Mouse (Mus musculus) testis, postnatal 10 days (tissue): Measurements from ENCODE around the gene Mus81.
A peak's percentile ranks its signal among the peaks of the same experiment; 100 is the strongest.
"Not testable (repeated sequence)": the region's sequence is repeated elsewhere in the genome, so short reads cannot be mapped to it uniquely, and the experiment has no call there.

Experiments
- DNase-seq: peaks from one replicate; pipeline ENCODE4 v3.0.0; 2021; ENCODE audit warnings: low spot score

The Mus81 gene

DNA sequence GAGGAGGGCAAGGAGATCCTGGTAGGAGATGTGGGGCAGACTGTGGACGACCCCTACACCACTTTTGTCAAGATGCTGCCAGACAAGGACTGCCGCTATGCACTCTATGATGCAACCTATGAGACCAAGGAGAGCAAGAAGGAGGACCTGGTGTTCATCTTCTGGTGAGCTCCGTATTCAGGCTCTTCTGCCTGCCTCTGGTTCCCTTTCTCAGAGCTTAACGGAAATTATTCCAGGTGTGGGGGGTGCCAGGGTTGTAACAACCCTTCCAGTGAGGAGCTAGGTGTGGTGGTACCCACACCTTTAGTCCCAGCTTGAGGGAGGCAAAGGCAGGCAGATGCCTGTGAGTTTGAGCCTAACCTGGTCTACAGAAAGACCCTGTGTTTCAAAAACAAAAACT is 4.4 kb upstream of the Mus81 start:
- no peak for DNase-seq

DNA sequence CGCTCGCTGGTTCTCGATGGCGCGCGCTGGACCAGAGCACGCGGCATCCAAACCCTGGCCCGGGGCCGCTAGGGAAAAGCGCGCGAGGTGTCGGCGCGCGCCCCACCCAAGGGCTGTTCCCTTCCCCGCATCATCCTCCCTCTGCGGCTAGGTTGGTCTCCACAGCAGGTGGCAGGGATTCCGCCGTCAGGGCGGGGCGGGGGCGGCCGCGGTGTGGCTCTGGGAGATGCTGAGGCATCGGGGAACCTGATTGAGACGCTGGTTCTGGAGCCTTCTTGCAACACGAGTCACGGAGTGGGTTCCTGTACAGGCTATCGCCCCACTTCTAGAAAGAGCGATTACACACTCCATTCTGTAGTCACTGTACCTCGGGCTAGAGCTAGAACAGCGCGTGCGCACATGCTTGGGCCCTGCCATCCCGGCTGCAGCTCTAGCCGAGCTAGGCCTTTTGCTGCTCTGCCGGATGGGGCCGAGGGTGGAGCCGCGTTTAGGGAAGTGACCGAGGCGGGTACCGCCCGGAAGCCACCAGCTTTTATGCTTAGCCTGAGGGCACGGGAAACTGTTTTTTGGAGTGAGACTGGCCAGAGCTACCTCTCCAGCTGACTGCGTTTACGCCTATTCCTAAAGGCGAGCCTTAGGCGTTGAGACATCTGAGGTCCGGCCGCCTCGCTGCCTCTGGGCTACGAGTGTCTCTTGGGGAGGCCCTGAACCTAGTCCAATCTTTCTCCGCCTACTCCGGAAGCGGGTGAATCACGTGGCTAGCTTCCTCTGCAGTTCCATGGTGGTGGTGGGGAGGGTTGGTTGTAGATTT is 2.9 kb upstream of the Mus81 start:
- DNase-seq, result peak; percentile 83

GRCm38 (mm10) chr19:5490313-5490897 is 2.2 kb upstream of the Mus81 start, which contains the start of gene Cfl1:
TSS of gene Cfl1 (plus strand) at chr19:5490455.
- DNase-seq, result peak; percentile 96

DNA sequence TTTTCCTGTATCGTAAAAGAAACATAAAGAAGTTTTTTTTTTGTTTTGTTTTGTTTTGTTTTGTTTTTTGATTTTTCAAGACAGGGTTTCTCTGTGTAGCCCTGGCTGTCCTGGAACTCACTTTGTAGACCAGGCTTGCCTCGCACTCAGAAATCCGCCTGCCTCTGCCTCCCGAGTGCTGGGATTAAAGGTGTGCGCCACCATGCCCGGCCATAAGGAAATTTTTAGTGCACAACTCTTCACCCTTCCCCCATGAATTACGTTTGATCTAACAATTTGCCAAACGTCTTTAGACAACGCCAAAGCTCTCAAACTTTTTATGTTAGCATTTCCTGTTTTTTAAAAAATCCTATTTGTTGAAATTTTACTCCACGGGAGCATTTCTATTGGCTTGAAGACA is 1.5 kb upstream of the Mus81 start:
- not testable (repeated sequence) for DNase-seq

DNA sequence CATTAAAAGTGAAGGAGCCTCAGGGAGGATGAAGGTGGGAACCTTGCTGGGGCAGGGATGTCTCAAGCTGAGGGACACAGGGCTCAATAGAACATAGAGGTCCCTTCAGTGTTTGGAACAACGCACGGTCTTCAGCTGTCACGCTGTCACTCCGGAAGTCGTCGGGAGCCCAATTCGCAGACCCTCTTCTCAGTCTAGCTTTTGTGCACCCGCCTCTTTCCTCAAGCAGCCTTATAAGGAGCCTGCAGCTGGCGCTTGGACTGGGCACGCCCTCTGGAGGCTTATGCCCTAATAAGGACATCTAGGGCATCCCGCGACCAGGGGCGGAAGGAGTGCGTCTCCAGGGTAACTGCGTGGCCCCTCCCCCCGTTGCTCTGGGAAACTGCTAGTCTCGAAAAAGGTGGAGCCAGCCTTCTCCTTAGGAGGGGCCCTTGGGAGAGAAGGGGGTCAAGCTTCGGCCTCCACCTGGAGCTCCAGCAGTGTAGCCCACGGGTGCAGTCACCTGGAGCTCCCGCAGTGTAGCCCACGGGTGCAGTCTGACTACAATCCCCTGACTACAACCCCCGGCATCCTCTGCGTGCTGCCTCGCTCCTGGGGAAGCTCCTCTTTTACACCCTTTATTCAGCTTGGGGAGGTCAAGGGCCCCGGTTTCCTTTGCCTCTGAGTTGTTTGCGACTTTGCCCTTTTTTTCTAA is 823 bp upstream of the Mus81 start:
- DNase-seq, result peak; percentile 98

DNA sequence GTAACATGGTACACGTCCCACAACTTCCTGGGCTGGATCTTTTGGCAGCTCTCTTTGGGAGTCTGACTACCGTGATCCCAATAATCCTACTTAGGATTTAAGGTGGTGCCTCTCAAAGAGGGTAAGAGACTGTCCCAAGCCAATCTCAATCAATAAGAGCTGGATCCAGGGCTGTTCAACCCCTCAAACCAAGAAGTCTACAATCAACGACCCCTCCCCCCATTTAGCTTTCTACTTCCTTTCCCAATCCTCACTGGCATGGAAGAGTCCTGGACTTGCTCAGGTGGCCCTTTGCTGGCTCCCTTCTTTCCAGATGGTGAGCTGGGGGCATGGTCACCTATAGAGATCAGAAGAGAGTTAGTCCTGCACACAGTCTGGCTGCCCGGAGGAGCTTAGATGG is 1.4 kb downstream of the Mus81 start:
- no peak for DNase-seq

DNA sequence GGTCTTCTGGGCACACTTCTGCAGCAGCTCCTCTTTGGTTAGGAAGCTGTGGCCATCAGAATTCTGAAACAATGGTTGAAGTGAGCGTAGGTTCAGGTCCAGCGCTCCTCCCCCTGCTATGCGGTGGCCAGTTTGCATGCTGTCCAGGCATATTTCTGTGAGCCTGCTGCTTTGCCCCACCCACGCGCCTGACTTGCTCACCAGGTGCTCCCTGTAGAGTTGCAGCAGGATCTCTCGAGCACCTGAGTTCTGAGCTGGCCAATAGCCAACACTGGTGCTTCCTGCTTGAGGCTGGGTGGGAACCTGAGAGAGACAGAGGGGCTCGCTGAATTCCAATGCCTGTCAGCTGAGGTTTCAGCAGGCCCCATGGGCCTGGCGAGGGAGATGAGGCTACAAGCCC is 1.9 kb downstream of the Mus81 start:
- peak; percentile 64 for DNase-seq

- DNase-seq, result no peak
Observed at GRCm38 (mm10) chr19:5485821-5486220, 2.4 kb downstream of the Mus81 start.

DNA sequence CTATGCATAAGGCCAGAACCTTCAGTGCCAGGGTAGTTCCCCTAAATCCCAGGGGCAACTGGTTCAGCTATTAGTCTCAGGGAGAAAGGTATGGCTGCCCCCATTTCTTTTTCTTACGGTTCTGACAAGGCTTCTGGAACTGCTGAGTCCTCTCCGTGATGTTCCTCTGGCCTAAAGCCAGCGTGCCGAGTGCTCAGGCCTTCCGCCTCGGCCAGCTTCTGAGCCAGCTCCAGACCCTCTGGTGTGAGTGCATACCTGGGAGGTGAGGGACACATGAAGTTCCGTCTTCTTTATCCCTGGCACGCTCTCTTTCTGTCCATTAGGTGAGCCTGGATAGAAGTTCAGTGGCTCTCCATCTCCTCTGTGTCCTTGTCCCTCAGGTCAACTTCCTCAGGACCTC is 2.8 kb downstream of the Mus81 start:
- DNase-seq, result no peak

DNA sequence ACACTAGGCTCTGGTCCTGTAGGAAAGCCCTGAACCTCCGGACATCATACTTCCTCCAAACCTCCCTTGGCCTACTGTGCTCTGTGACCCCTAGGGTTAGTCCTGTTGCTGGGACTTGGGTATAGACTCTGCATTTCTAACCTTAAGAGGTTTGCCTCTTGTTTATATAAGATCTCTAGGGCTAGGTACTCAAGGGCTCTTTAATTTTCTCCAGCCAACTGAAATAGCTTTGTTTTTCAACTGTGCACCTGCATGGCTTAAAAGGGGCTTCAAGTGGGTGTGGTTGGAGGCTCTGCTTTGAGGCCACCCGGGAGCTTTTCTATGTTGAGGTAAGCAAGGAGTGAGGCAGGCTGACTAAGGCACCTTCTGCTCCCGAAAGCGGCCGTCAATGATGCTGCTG is 3.7 kb downstream of the Mus81 start:
- no peak for DNase-seq

DNA sequence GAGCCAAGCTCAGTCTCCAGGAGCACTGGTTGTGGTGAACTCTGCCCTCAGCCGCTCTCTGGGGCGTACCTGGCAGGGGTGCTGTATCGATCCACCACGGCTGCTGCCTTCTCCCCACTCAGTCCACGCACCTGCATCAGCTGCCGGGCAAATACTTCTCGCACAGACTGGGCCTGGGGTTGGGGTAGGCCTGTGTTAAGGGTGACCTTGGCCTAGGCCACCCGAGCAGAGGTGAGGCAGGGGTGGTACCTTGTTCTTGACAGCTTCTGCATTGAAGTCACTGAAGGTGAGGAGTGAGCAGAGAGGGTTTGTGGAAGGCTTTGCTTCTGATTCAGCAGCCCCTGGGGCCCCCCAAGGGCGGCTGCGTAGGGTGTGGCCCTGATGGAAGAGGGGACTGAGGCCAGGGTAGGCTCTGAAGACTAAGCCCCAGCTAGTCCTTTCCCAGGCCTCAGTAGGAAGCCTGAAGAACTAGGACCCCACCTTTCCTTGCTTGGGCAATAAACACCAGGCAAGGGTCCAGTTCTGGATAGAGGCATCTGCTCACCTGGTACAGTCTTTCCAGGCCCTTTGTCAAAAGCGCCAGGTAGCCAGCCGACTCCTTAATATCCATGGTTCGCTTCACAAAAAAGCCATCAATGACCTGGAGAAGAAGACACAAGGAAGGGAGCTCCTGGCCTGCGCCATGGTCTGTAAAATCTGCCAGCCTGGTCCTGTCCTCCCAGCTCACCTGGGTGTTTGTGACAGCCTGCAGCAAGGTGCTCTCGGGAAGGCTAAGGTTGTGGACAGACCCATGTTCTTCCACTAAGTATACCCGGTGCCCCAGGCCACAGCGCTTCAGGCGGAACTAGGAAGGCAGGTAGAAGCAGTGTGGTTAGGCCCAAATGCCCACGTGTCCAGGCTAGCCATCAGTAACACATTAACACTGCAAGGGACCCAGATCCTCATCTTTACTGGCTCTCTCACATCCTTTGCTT is 4.5 kb downstream of the Mus81 start:
- peak; percentile 40 for DNase-seq

DNA sequence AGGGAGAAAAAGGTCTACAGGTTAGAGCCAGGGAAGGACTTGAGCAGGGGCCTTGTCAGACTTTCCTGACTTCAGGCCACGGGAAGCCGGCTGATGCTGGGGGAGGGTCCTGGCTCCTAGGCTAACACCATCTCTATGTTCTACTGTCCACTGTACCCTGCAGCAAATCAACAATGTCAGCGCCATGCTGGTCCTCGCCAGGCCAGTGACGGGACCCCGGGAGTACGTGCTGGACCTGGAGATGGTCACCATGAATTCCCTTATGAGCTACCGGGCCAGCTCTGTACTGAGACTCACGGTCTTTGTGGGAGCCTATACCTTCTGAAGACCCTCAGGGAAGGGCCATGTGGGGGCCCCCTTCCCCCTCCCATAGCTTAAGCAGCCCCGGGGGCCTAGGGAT is 6.8 kb downstream of the Mus81 start:
- DNase-seq, result no peak

- DNase-seq, result no peak
Observed at GRCm38 (mm10) chr19:5480016-5480415, 8.2 kb downstream of the Mus81 start.

GRCm38 (mm10) chr19:5477668-5478300 is 10.4 kb downstream of the Mus81 start:
- DNase-seq, result no peak

GRCm38 (mm10) chr19:5477004-5477667 is 11.1 kb downstream of the Mus81 start:
- no peak for DNase-seq

DNA sequence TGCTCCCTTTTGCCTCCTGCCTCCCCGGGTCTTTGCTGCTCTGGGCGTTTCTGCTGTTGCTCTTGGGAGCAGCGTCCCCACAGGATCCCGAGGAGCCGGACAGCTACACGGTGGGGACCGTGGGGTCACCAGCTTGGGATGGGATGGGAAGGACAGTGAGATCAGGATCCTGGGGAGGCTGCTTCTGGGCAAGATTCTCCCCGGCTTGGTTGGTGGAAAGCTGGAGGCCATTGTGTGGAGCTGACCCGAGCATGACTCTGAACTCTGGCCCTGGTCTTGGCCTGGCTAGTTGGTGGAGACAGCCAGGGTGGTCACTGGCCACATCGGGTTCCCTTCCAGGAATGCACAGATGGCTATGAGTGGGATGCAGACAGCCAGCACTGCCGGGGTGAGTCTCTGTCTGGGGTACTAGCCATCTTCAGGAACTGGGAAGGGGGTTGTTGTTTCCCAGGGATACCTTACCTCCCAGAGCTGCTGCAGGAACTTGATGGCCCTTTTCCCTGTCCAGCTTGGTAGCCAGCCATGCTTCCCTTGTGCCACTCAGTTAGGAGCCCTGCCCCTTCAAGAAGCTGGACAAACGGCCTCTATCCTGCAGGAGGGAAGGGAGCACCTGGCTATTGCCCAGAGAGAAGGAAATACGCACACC is 13.0 kb downstream of the Mus81 start:
- no peak for DNase-seq

- DNase-seq, result peak; percentile 76
Observed at GRCm38 (mm10) chr19:5474281-5475068, 13.7 kb downstream of the Mus81 start.

- peak; percentile 87 for DNase-seq
Observed at GRCm38 (mm10) chr19:5473720-5474119, 14.5 kb downstream of the Mus81 start, which contains the start of gene Efemp2. TSS of gene Efemp2 (plus strand) at chr19:5473954.

GRCm38 (mm10) chr19:5472857-5473256 is 15.3 kb downstream of the Mus81 start:
- no peak for DNase-seq
